Mouse (Mus musculus): ENCODE results near the gene Nfe2l1. TPM values are rescaled to one million over a fixed set of nuclear protein-coding genes. Genes with fewer than 3 reads are reported as not detected.

Gene Nfe2l1
- polyA plus RNA-seq, 1 experiment = 252 TPM

- Histone ChIP-seq H3K4me3 (ENCODE audit: insufficient read depth, low read depth, low read length) (no peak overlapping the region), H3K4me1 (ENCODE audit: control insufficient read depth, insufficient read depth, low read length) (no peaks in the 10 kb centered on the region), H3K27me3 (replicated peaks; ENCODE audit: control insufficient read depth, insufficient read depth, low read length) (no peaks in the 10 kb centered on the region), H3K36me3 (ENCODE audit: control insufficient read depth, insufficient read depth, low read length) (no peaks in the 10 kb centered on the region), H3K27ac (ENCODE audit: insufficient read depth, low read depth, low read length) (no peak overlapping the region)
- DNase-seq = no peak
- WGBS = 80% methylated on average over 11 of the region's 11 CpGs
- TF ChIP-seq POLR2A (IDR thresholded peaks at IDR 0.05; ENCODE audit: low read depth, low read length) = no peak
- TF ChIP-seq CTCF (conservative IDR thresholded peaks at IDR 0.05; ENCODE audit: insufficient read depth, insufficient read length, low read depth, low read length) = no peak
Observed at GRCm38 (mm10) chr11:96873601-96874140, 43.9 kb upstream of the Nfe2l1 start.

- Histone ChIP-seq H3K4me3 (ENCODE audit: insufficient read depth, low read depth, low read length) (no peak overlapping the region), H3K36me3 (ENCODE audit: control insufficient read depth, insufficient read depth, low read length) (no peaks in the 10 kb centered on the region), H3K27ac (ENCODE audit: insufficient read depth, low read depth, low read length) (no peak overlapping the region), H3K4me1 (ENCODE audit: control insufficient read depth, insufficient read depth, low read length) (no peaks in the 10 kb centered on the region), H3K27me3 (replicated peaks; ENCODE audit: control insufficient read depth, insufficient read depth, low read length) (no peaks in the 10 kb centered on the region)
- 49% methylated on average over 24 of the region's 24 CpGs for WGBS
- TF ChIP-seq CTCF (conservative IDR thresholded peaks at IDR 0.05; ENCODE audit: insufficient read depth, insufficient read length, low read depth, low read length) (no peak), POLR2A (IDR thresholded peaks at IDR 0.05; ENCODE audit: low read depth, low read length) (no peak)
- no peak for DNase-seq
Observed at GRCm38 (mm10) chr11:96872441-96873379, 42.9 kb upstream of the Nfe2l1 start.

DNA sequence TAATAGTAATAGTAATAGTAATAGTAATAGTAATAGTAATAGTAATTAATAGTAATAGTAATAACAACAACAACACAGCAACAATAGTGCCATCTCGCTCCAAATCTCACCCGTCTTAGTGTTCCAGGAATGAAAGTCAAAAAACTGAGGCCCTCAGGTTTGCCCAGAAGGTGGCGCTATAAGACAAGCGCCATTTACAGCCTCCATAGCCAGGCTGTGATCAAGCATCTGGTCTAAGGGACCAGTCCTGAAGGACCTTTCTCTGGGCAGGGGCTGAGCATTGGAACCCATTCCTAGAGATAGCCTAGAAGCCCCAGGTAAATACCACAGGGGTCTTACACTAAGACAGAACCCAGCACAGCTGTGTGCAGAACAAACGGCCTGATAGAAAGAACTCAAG is 37.4 kb upstream of the Nfe2l1 start:
- TF ChIP-seq CTCF (conservative IDR thresholded peaks at IDR 0.05; ENCODE audit: insufficient read depth, insufficient read length, low read depth, low read length) (peak; percentile 88), POLR2A (IDR thresholded peaks at IDR 0.05; ENCODE audit: low read depth, low read length) (no peak)
- Histone ChIP-seq H3K4me3 (ENCODE audit: insufficient read depth, low read depth, low read length) (no peak overlapping the region), H3K4me1 (ENCODE audit: control insufficient read depth, insufficient read depth, low read length) (peaks cover 12% of the 10 kb centered on the region; the same call in 1 of the 2 replicates), H3K27ac (ENCODE audit: insufficient read depth, low read depth, low read length) (no peak overlapping the region), H3K36me3 (ENCODE audit: control insufficient read depth, insufficient read depth, low read length) (no peaks in the 10 kb centered on the region), H3K27me3 (replicated peaks; ENCODE audit: control insufficient read depth, insufficient read depth, low read length) (no peaks in the 10 kb centered on the region)
- peak; percentile 77 for DNase-seq
- WGBS = 10% methylated on average over 5 of the region's 5 CpGs

DNA sequence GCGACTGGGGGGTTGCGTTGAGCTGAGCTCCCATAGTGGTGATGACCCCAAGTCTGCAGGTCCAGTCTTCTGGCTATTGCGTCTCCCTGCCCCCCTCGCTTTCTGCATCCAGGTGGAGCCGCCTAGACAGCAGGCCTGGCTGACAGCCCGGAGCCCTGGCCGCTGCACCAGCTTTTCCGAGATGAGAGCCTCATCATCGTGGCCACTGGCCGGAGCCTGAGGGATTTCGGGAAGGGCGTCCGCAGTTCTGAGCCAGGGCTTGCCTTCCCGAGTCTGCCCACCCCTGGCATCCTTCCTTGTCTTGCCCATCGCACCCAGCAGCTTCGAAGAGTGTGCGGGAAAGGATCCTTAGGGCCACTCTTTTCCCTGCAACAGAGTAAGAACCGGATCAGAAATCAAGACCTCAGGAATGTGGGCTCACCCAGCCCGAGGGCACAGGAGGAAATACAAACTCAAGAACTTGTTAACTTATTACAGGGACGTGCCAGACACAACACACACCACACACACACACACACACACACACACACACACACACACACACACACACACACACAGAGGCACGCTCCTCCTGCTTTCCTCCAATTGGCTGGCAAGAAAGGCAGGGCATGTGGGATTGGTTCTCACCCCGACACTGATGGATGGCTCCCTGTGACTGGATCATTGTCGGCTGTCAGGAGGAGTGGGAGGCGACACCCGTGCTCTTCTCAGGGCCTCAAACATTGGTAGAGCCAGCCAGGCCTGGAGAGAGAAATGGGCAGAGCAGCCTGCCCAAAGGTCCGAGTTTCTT is 33.6 kb upstream of the Nfe2l1 start:
- 15% methylated on average over 26 of the region's 26 CpGs for WGBS
- no peaks in the 10 kb centered on the region for H3K27me3 ChIP-seq (replicated peaks; ENCODE audit: control insufficient read depth, insufficient read depth, low read length)
- DNase-seq = peak; percentile 85
- peaks cover 12% of the 10 kb centered on the region; the same call in 1 of the 2 replicates for H3K4me1 ChIP-seq (ENCODE audit: control insufficient read depth, insufficient read depth, low read length)
- H3K4me3 ChIP-seq (ENCODE audit: insufficient read depth, low read depth, low read length) = peak overlapping the region; percentile 13; the same call in 1 of the 2 replicates
- peak overlapping the region; percentile 86 for H3K27ac ChIP-seq (ENCODE audit: insufficient read depth, low read depth, low read length)
- no peaks in the 10 kb centered on the region for H3K36me3 ChIP-seq (ENCODE audit: control insufficient read depth, insufficient read depth, low read length)
- TF ChIP-seq POLR2A (IDR thresholded peaks at IDR 0.05; ENCODE audit: low read depth, low read length) (no peak), CTCF (conservative IDR thresholded peaks at IDR 0.05; ENCODE audit: insufficient read depth, insufficient read length, low read depth, low read length) (no peak)

DNA sequence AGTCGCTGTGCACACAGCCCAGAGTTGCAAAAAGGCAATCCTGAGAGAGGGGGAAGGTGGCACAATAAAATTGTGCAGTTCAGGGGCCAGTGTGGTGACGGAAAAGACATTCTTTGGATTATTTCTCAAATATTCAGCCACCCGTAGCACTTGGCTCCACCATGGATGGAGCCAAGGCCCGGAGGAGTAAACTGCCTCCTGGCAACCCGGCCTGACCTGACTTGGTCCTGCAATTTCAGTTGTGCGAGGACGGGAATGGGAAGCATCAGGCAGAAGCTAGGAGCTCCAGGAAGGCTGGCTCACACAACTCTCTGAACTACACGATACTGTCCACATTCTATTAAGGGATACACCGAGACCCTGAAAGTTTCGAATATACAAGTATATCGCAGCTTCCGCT is 32.8 kb upstream of the Nfe2l1 start:
- no peaks in the 10 kb centered on the region for H3K36me3 ChIP-seq (ENCODE audit: control insufficient read depth, insufficient read depth, low read length)
- H3K27ac ChIP-seq (ENCODE audit: insufficient read depth, low read depth, low read length) = peak overlapping the region; percentile 22
- WGBS = 39% methylated on average over 12 of the region's 12 CpGs
- peak; percentile 25 for DNase-seq
- H3K4me1 ChIP-seq (ENCODE audit: control insufficient read depth, insufficient read depth, low read length) = peaks cover 12% of the 10 kb centered on the region; the same call in 1 of the 2 replicates
- H3K4me3 ChIP-seq (ENCODE audit: insufficient read depth, low read depth, low read length) = no peak overlapping the region
- no peaks in the 10 kb centered on the region for H3K27me3 ChIP-seq (replicated peaks; ENCODE audit: control insufficient read depth, insufficient read depth, low read length)
- TF ChIP-seq CTCF (conservative IDR thresholded peaks at IDR 0.05; ENCODE audit: insufficient read depth, insufficient read length, low read depth, low read length) (no peak), POLR2A (IDR thresholded peaks at IDR 0.05; ENCODE audit: low read depth, low read length) (no peak)

GRCm38 (mm10) chr11:96861878-96862289 is 32.1 kb upstream of the Nfe2l1 start:
- peak; percentile 98 for DNase-seq
- Histone ChIP-seq H3K36me3 (ENCODE audit: control insufficient read depth, insufficient read depth, low read length) (no peaks in the 10 kb centered on the region), H3K4me1 (ENCODE audit: control insufficient read depth, insufficient read depth, low read length) (peaks cover 12% of the 10 kb centered on the region; the same call in 1 of the 2 replicates), H3K4me3 (ENCODE audit: insufficient read depth, low read depth, low read length) (peak overlapping the region; percentile 49), H3K27me3 (replicated peaks; ENCODE audit: control insufficient read depth, insufficient read depth, low read length) (no peaks in the 10 kb centered on the region), H3K27ac (ENCODE audit: insufficient read depth, low read depth, low read length) (peak overlapping the region; percentile 89)
- under 1% methylated on average over 31 of the region's 31 CpGs for WGBS
- TF ChIP-seq CTCF (conservative IDR thresholded peaks at IDR 0.05; ENCODE audit: insufficient read depth, insufficient read length, low read depth, low read length) (peak; percentile 98), POLR2A (IDR thresholded peaks at IDR 0.05; ENCODE audit: low read depth, low read length) (no peak)

All from kidney, adult 2 months (tissue).